Mouse (Mus musculus): ENCODE measurements around the gene Rapsn.

DNA sequence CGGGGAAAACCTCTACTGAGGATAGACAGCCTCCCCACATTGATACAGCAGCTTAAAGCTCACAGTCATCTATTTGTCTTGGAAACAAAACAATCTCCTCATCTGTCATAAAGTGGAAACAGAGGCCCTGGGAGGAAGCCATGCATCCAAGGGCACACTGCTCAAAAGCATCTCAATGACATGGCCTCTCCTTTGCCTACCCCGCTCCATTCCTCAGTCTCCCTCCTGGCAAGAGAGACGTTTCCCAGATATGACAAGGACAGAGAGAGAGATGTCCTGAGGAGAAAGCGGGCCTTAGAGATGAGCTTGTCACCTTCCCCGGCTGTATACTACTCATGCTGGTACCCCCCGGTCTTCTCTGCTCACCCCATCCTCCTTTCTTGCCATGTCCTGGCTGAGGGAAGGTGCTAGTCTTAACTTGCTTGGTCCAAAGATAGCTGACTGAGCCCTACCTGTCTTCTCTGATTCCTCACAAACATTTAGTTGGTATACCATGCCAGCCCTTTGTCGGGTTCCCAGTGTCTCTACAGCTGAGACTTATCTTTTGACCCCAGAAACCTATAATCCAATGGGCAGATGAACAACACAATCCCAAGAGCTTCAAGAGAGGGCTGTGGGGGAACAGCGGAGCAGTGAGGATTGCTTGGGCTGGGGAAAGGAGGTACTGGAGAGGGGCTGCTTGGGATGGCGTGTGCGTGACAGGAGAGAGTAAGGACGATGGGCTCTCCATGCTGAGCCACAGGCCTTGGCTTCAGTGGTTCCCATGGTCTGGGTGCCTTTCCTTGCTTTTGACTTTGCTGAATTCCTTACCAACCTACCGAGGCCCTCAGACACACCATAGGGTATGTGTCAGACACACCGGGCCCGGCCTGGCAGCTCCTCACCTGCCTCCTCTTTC is 50.3 kb downstream of the Rapsn start:
- TF ChIP-seq CTCF (IDR thresholded peaks at IDR 0.05; ENCODE audit: low read depth): no peak
- TF ChIP-seq EP300 (optimal IDR thresholded peaks at IDR 0.05): no peak
